Mouse (Mus musculus) embryonic fibroblast, embryonic 13.5 days (primary cell): ENCODE results near the gene Wasf1.

Source experiments
- CTCF ChIP-seq: IDR thresholded peaks from 2 replicates; pipeline ENCODE4 v1.5.1; 2011; ENCODE audit warnings: mild to moderate bottlenecking, control low read depth, low read length, moderate library complexity, borderline replicate concordance; ENCODE audit not compliant: insufficient read depth
- POLR2A ChIP-seq: IDR thresholded peaks from 2 replicates; pipeline ENCODE4 v1.6.1; 2011; ENCODE audit warnings: low read depth, mild to moderate bottlenecking, control low read depth, low read length, moderate library complexity

GRCm38 (mm10) chr10:40984600-40984999 is 101.3 kb downstream of the Wasf1 start:
- TF ChIP-seq CTCF: no peak
- no peak for TF ChIP-seq POLR2A
